ENCODE assay signal across 11 mouse cellular contexts in the genomic region with DNA sequence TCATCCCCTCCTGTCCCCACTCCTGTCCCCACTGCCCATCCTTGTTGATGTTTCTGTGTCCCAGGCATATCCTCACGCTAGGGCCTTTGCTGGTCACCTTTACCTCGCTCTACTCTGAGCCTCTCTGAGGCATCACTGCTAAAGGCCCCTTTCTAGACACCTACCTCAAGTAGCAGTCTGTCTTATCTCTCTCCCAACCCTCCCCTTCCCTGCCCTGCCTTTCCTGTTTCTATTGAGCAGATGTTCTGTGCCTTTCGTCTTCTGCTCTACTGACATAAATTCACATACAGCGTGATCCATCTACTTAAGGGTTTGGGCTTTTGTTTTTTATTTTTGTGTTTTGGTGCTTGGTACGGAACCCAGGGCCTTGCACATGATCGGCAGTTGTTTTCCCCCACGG. TPM values are rescaled to one million over a fixed set of nuclear protein-coding genes. Genes with fewer than 3 reads are reported as not detected.
DNase-seq lines count a peak whose midpoint lies in the region; ATAC-seq and TF ChIP-seq lines count a peak whose summit lies in the region.
"Had no signal": no experiment of that assay in that cellular context is flagged by ENCODE, and none has a peak within 500 bp of the region (broad histone marks: within the 10 kb centered on the region; RNA-seq: fewer than 3 reads in every experiment).

No protein-coding gene starts in this region.

- H3K9me3 ChIP-seq in heart, embryonic 10.5 days = no peaks in the 10 kb centered on the region
- H3K9me3 ChIP-seq in midbrain, embryonic 10.5 days (replicated peaks) = no peaks in the 10 kb centered on the region
- no peaks in the 10 kb centered on the region for H3K9me3 ChIP-seq in midbrain, embryonic 16.5 days (replicated peaks; ENCODE audit: control insufficient read depth, low read length, poor library complexity, severe bottlenecking)
- no peaks in the 10 kb centered on the region for H3K9me3 ChIP-seq in hindbrain, postnatal 0 days (ENCODE audit: low read length)

- H3K4me1 ChIP-seq in heart, embryonic 10.5 days = peaks cover 37% of the 10 kb centered on the region
- peaks cover 63% of the 10 kb centered on the region for H3K4me1 ChIP-seq in midbrain, embryonic 10.5 days
- H3K4me1 ChIP-seq in midbrain, embryonic 16.5 days (ENCODE audit: control insufficient read depth, insufficient read depth, low read length) = peaks cover 16% of the 10 kb centered on the region; the same call in 1 of the 2 replicates
- H3K4me1 ChIP-seq in hindbrain, postnatal 0 days (ENCODE audit: insufficient read depth, low read length) = no peaks in the 10 kb centered on the region

- no peak for ATAC-seq in midbrain, embryonic 16.5 days
- no peak for ATAC-seq in hindbrain, postnatal 0 days

- H3K4me3 ChIP-seq in heart, embryonic 10.5 days = no peak overlapping the region
- no peak overlapping the region for H3K4me3 ChIP-seq in midbrain, embryonic 10.5 days
- H3K4me3 ChIP-seq in midbrain, embryonic 16.5 days (ENCODE audit: low read depth, low read length) = no peak overlapping the region
- no peak overlapping the region for H3K4me3 ChIP-seq in hindbrain, postnatal 0 days (ENCODE audit: low read length)

- WGBS in heart, embryonic 10.5 days = 68% methylated on average over 7 of the region's 7 CpGs
- 93% methylated on average over 7 of the region's 7 CpGs for WGBS in midbrain, embryonic 10.5 days
- WGBS in midbrain, embryonic 16.5 days = 72% methylated on average over 7 of the region's 7 CpGs
- 68% methylated on average over 7 of the region's 7 CpGs for WGBS in hindbrain, postnatal 0 days

- H3K36me3 ChIP-seq in heart, embryonic 10.5 days = peaks cover 23% of the 10 kb centered on the region
- peaks cover 17% of the 10 kb centered on the region for H3K36me3 ChIP-seq in midbrain, embryonic 10.5 days
- no peaks in the 10 kb centered on the region for H3K36me3 ChIP-seq in midbrain, embryonic 16.5 days (ENCODE audit: control insufficient read depth, insufficient read depth, low read length)
- H3K36me3 ChIP-seq in hindbrain, postnatal 0 days (ENCODE audit: insufficient read depth, low read length) = no peaks in the 10 kb centered on the region

- TF ChIP-seq CTCF in hindbrain, postnatal 0 days (IDR thresholded peaks at IDR 0.05; ENCODE audit: low read depth) = no peak

- H3K9ac ChIP-seq in midbrain, embryonic 16.5 days (ENCODE audit: low read depth, low read length) = no peak overlapping the region
- no peak overlapping the region for H3K9ac ChIP-seq in hindbrain, postnatal 0 days (replicated peaks; ENCODE audit: low read length)

- 0 out of 2 replicates have a peak overlapping the region, but pooled peaks have one; percentile 38 for H3K27ac ChIP-seq in heart, embryonic 10.5 days
- H3K27ac ChIP-seq in midbrain, embryonic 10.5 days (replicated peaks) = peak overlapping the region; percentile 72
- H3K27ac ChIP-seq in midbrain, embryonic 16.5 days (ENCODE audit: low read length) = no peak overlapping the region; the same call in 1 of the 2 replicates
- peak overlapping the region; percentile 36; the same call in 1 of the 2 replicates for H3K27ac ChIP-seq in hindbrain, postnatal 0 days

- no peaks in the 10 kb centered on the region for H3K27me3 ChIP-seq in heart, embryonic 10.5 days (ENCODE audit: insufficient read depth, poor library complexity, severe bottlenecking)
- H3K27me3 ChIP-seq in midbrain, embryonic 10.5 days (ENCODE audit: low read depth, poor library complexity, severe bottlenecking) = no peaks in the 10 kb centered on the region
- H3K27me3 ChIP-seq in midbrain, embryonic 16.5 days (ENCODE audit: control insufficient read depth, insufficient read depth, low read depth, low read length) = no peaks in the 10 kb centered on the region
- no peaks in the 10 kb centered on the region for H3K27me3 ChIP-seq in hindbrain, postnatal 0 days (ENCODE audit: insufficient read depth, low read length)

- no peak for DNase-seq in heart, embryonic 10.5 days (ENCODE audit: low spot score)
- no peak for DNase-seq in heart, postnatal 25 days (ENCODE audit: low spot score)
- DNase-seq in midbrain, embryonic 10.5 days (ENCODE audit: low spot score) = no peak
- DNase-seq in hindbrain, postnatal 0 days (ENCODE audit: low spot score) = no peak
- DNase-seq in thymus, postnatal 14 days = peak; percentile 59
- no peak for DNase-seq in yolk sac, embryonic 10.5 days (ENCODE audit: low spot score)
- no peak for DNase-seq in cerebellum, adult 8-10 months
- DNase-seq: lung, postnatal 14 days; spleen, adult 18-20 months had no signal

- H3K4me2 ChIP-seq in midbrain, embryonic 16.5 days (ENCODE audit: low read length) = no peak overlapping the region
- H3K4me2 ChIP-seq in hindbrain, postnatal 0 days (ENCODE audit: low read depth, low read length) = no peak overlapping the region

- intact Hi-C loops in heart, postnatal 25 days (cut with DNase I) = no loop called here

RNA-seq across cellular contexts. Expression of a gene that starts 14.6 kb away (rescaled TPM):
- 87.4 and 92.5 TPM in 2 replicates for polyA plus RNA-seq in heart, embryonic 10.5 days (2016; fragmentation: Nextera tagmentation; extraction: Ambion mirVana)
- 10 to 100 TPM; 18.6 to 23.3 TPM for total RNA-seq in heart, postnatal 25 days (2021)
- 113 and 116 TPM in 2 replicates for polyA plus RNA-seq in midbrain, embryonic 10.5 days (2016; fragmentation: Nextera tagmentation; extraction: Ambion mirVana)
- 136 TPM in 2 replicates for polyA plus RNA-seq in midbrain, embryonic 16.5 days (2015; fragmentation: Nextera tagmentation; extraction: Ambion mirVana)
- total RNA-seq in hindbrain, postnatal 0 days (2014; rRNA removed) = 64.1 and 70.8 TPM in 2 replicates
- 139 and 146 TPM in 2 replicates for polyA plus RNA-seq in hindbrain, postnatal 0 days (2015; fragmentation: Nextera tagmentation; extraction: Ambion mirVana)

RNA-seq across cellular contexts. Expression of a gene that starts 18.6 kb away (rescaled TPM):
- polyA plus RNA-seq in heart, embryonic 10.5 days (2016; fragmentation: Nextera tagmentation; extraction: Ambion mirVana) = 0.43 and 1.1 TPM in 2 replicates
- total RNA-seq in heart, postnatal 25 days (2021) = not detected
- 1.9 and 2.8 TPM in 2 replicates for polyA plus RNA-seq in midbrain, embryonic 10.5 days (2016; fragmentation: Nextera tagmentation; extraction: Ambion mirVana)
- polyA plus RNA-seq in midbrain, embryonic 16.5 days (2015; fragmentation: Nextera tagmentation; extraction: Ambion mirVana) = 14.5 and 17.1 TPM in 2 replicates
- total RNA-seq in hindbrain, postnatal 0 days (2014; rRNA removed) = 15.1 and 35.0 TPM in 2 replicates
- 16.7 and 19.1 TPM in 2 replicates for polyA plus RNA-seq in hindbrain, postnatal 0 days (2015; fragmentation: Nextera tagmentation; extraction: Ambion mirVana)
- total RNA-seq: granulocyte monocyte progenitor cell, adult 5-6 weeks had no signal

RNA-seq across cellular contexts. Expression of a gene that starts 19.5 kb away (rescaled TPM):
- polyA plus RNA-seq in heart, embryonic 10.5 days (2016; fragmentation: Nextera tagmentation; extraction: Ambion mirVana) = 0.09 and 0.15 TPM in 2 replicates
- total RNA-seq in heart, postnatal 25 days (2021) = not detected
- 0.17 and 0.22 TPM in 2 replicates for polyA plus RNA-seq in midbrain, embryonic 10.5 days (2016; fragmentation: Nextera tagmentation; extraction: Ambion mirVana)
- polyA plus RNA-seq in midbrain, embryonic 16.5 days (2015; fragmentation: Nextera tagmentation; extraction: Ambion mirVana) = 0.52 and 1.1 TPM in 2 replicates
- 0.21 and 0.83 TPM in 2 replicates for total RNA-seq in hindbrain, postnatal 0 days (2014; rRNA removed)
- polyA plus RNA-seq in hindbrain, postnatal 0 days (2015; fragmentation: Nextera tagmentation; extraction: Ambion mirVana) = 0.73 and 0.76 TPM in 2 replicates
- total RNA-seq: granulocyte monocyte progenitor cell, adult 5-6 weeks had no signal

RNA-seq across cellular contexts. Expression of a gene that starts 20.9 kb away (rescaled TPM):
- 5.9 and 8.3 TPM in 2 replicates for polyA plus RNA-seq in heart, embryonic 10.5 days (2016; fragmentation: Nextera tagmentation; extraction: Ambion mirVana)
- 1 to 10 TPM; 7.8 to 9.2 TPM for total RNA-seq in heart, postnatal 25 days (2021)
- polyA plus RNA-seq in midbrain, embryonic 10.5 days (2016; fragmentation: Nextera tagmentation; extraction: Ambion mirVana) = 6.8 and 7.9 TPM in 2 replicates
- polyA plus RNA-seq in midbrain, embryonic 16.5 days (2015; fragmentation: Nextera tagmentation; extraction: Ambion mirVana) = 5.0 and 5.9 TPM in 2 replicates
- 23.6 and 25.4 TPM in 2 replicates for total RNA-seq in hindbrain, postnatal 0 days (2014; rRNA removed)
- 7.9 and 8.2 TPM in 2 replicates for polyA plus RNA-seq in hindbrain, postnatal 0 days (2015; fragmentation: Nextera tagmentation; extraction: Ambion mirVana)

RNA-seq across cellular contexts. Expression of a gene that starts 30.9 kb away (rescaled TPM):
- 39.8 and 49.0 TPM in 2 replicates for polyA plus RNA-seq in heart, embryonic 10.5 days (2016; fragmentation: Nextera tagmentation; extraction: Ambion mirVana)
- total RNA-seq in heart, postnatal 25 days (2021) = 10 to 100 TPM; 17.7 to 21.4 TPM
- 15.9 and 17.1 TPM in 2 replicates for polyA plus RNA-seq in midbrain, embryonic 10.5 days (2016; fragmentation: Nextera tagmentation; extraction: Ambion mirVana)
- polyA plus RNA-seq in midbrain, embryonic 16.5 days (2015; fragmentation: Nextera tagmentation; extraction: Ambion mirVana) = 33.4 and 39.0 TPM in 2 replicates
- 66.9 and 75.7 TPM in 2 replicates for total RNA-seq in hindbrain, postnatal 0 days (2014; rRNA removed)
- polyA plus RNA-seq in hindbrain, postnatal 0 days (2015; fragmentation: Nextera tagmentation; extraction: Ambion mirVana) = 45.6 and 47.5 TPM in 2 replicates
